Mouse (Mus musculus): ENCODE measurements around the gene Kcna3. TPM values are rescaled to one million over a fixed set of nuclear protein-coding genes. Genes with fewer than 3 reads are reported as not detected.

Gene Kcna3
- total RNA-seq (2014; fragmentation: Nextera tagmentation): 7.5 and 9.6 TPM in 2 replicates
- total RNA-seq (2017): 6.0 and 7.4 TPM in 2 replicates

DNA sequence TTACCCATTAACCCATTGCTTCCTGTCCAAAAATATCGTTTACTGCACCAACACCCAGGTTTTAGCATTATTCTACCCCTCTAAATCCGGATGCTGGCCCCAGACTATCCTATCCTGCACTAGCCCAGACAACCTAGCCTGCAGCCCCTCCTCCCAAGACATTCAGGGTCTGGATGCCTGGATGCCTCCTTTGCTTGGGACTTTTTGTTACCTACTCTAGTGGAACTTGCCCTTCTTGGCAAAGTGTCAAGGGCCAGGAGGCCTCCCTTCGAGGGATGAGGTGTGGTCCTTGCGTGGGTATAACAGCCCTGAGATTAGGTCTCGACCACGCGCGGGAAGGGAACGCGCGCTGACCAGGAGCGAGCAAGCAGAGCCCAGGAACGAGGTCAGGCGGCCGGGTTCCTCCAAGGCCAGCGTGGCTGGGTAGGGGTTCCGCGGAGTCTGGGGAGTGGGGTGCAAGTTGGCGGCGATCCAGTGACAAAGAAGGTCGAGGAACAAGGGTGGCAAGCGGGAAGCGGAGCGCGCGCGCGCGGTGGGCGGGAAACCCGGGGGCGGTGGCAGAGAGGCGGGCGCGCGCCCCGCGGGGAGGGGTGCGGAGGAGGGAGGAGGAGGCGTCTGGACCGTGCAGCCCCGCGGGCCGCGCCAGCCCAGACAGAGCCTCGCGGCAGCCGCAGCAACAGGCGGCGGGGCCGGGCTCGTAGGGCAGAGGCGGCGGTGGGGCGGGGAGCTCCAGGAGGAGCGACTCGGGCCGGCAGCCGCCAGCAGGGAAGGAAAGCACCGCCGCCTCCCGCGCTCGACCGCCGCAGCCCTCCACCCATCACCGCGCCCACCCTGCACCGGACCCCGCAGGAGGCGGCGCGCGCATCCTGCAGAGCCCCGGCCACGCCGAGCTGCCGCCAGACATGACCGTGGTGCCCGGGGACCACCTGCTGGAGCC lies at the start of gene Kcna3:
Gene Kcna3, plus strand, starts transcription at position 649 of the 937 bp plus-strand sequence.
- peak; percentile 75 for ATAC-seq (replicated peaks; ENCODE audit: low FRiP score, low TSS enrichment, poor library complexity, severe bottlenecking)

DNA sequence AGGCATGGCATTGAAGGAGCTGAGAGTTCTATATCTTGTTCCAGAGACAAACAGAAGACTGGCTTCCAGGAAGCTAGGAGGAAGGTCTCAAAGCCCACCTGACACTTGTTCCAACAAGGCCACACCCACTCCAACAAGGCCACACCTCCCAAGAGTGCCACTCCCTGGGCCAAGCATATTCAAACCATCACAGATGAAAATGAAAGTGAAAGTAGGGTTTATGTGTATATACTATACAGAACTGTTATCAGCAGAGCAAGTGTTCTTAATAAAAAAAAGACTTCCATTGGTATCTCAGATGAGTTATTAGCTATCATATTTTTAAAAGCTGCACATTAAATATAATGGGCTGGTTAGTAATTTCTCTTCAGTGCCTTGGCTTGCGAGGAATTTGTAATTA lies 44.6 kb upstream of the Kcna3 start:
- no peak for ATAC-seq (replicated peaks; ENCODE audit: low FRiP score, low TSS enrichment, poor library complexity, severe bottlenecking)

GRCm38 (mm10) chr3:106995347-106995746 lies 40.6 kb upstream of the Kcna3 start:
- no peak for ATAC-seq (replicated peaks; ENCODE audit: low FRiP score, low TSS enrichment, poor library complexity, severe bottlenecking)

DNA sequence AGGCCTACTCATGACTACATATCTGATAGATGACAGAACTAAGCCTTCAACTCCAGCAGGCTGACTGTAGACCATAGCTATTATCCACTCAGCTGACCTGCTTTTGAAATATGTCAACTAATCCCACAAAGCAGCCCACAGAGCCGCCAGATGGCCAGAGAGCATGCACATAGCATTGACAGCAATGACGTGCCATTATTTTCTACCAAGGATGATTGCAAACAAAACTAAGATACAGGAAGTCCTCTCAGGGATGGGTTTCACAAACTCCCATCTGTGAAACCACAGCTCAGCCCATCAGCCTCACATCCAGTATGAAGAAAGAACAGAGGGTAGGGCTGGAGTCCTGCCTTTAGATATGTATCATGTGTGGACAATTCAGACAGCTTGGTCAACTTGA lies 39.8 kb upstream of the Kcna3 start:
- no peak for ATAC-seq (replicated peaks; ENCODE audit: low FRiP score, low TSS enrichment, poor library complexity, severe bottlenecking)

DNA sequence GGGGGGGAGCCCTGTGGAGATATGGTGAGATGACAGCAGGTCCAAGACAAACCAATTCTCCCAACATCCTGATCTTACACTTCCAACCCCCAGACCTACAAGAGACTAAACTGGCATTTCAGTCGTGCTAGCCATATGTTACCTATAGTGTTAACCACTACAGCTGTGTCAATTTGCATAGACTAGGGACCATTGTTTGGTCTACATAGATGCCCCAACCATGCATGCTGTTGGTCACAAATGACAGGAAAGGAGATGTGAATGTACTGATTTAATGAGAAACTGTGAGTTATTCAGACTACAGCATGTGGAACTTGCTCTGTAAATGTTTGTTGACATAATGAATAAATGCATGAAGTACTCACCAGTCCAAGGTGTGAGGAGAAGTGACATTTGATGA lies 37.6 kb upstream of the Kcna3 start:
- no peak for ATAC-seq (replicated peaks; ENCODE audit: low FRiP score, low TSS enrichment, poor library complexity, severe bottlenecking)

- ATAC-seq (replicated peaks; ENCODE audit: low FRiP score, low TSS enrichment, poor library complexity, severe bottlenecking): no peak
Observed at GRCm38 (mm10) chr3:107000165-107000564, 35.8 kb upstream of the Kcna3 start.

GRCm38 (mm10) chr3:107002249-107003123 lies 33.5 kb upstream of the Kcna3 start:
- no peak for ATAC-seq (replicated peaks; ENCODE audit: low FRiP score, low TSS enrichment, poor library complexity, severe bottlenecking)

GRCm38 (mm10) chr3:107009329-107010076 lies 26.5 kb upstream of the Kcna3 start:
- no peak for ATAC-seq (replicated peaks; ENCODE audit: low FRiP score, low TSS enrichment, poor library complexity, severe bottlenecking)

DNA sequence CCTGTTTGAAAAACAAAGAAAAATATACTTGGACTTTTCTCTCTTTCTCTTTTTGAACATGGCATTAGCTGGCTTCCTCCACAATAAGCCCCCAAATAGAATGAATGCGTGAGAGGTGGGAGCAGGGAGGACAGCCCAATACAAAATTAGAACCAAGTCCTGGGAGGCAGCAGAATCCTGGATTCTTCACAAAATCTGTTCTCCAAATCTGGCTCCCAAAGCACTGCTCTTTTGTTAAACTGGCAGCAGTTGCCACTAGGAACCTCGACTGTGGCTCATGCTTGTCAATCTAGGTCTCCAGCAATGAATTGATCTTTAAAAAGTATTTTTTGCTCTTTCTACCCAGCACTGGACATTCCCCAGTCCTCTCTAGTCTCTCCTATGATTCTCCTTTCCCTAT lies 17.7 kb upstream of the Kcna3 start:
- ATAC-seq (replicated peaks; ENCODE audit: low FRiP score, low TSS enrichment, poor library complexity, severe bottlenecking): no peak

- no peak for ATAC-seq (replicated peaks; ENCODE audit: low FRiP score, low TSS enrichment, poor library complexity, severe bottlenecking)
Observed at GRCm38 (mm10) chr3:107031547-107031946, 4.4 kb upstream of the Kcna3 start.

GRCm38 (mm10) chr3:107034776-107035175 lies 1.2 kb upstream of the Kcna3 start:
- no peak for ATAC-seq (replicated peaks; ENCODE audit: low FRiP score, low TSS enrichment, poor library complexity, severe bottlenecking)

GRCm38 (mm10) chr3:107036458-107037039 lies 580 bp downstream of the Kcna3 start:
- peak; percentile 3; the same call in 1 of the 2 replicates for ATAC-seq (replicated peaks; ENCODE audit: low FRiP score, low TSS enrichment, poor library complexity, severe bottlenecking)

DNA sequence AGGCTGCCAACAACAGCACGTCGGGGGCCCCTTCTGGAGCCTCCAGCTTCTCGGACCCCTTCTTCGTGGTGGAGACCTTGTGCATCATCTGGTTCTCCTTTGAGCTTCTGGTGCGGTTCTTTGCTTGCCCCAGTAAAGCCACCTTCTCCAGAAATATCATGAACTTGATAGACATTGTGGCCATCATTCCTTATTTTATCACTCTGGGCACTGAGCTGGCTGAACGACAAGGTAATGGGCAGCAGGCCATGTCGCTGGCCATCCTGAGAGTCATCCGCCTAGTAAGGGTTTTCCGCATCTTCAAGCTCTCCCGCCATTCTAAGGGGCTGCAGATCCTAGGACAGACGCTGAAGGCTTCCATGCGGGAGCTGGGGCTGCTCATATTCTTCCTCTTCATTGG lies 1.1 kb downstream of the Kcna3 start:
- ATAC-seq (replicated peaks; ENCODE audit: low FRiP score, low TSS enrichment, poor library complexity, severe bottlenecking): no peak

DNA sequence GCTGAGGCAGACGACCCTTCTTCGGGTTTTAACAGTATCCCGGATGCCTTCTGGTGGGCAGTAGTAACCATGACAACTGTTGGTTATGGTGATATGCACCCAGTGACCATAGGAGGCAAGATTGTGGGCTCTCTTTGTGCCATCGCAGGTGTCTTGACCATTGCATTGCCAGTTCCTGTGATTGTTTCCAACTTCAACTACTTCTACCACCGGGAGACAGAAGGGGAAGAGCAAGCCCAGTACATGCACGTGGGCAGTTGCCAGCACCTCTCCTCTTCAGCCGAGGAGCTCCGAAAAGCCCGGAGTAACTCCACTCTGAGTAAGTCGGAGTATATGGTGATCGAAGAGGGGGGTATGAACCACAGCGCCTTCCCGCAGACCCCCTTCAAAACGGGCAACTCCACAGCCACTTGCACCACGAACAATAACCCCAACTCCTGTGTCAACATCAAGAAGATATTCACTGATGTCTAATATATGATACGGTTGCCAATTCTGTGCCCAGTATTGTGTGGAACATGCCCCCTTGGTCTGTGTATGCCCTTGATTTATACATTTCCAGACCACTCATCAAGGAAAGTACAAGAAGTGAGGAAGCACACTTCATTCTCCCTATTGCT lies 1.7 kb downstream of the Kcna3 start:
- ATAC-seq (replicated peaks; ENCODE audit: low FRiP score, low TSS enrichment, poor library complexity, severe bottlenecking): peak; percentile 21

GRCm38 (mm10) chr3:107038156-107038536 lies 2.2 kb downstream of the Kcna3 start:
- peak; percentile 39 for ATAC-seq (replicated peaks; ENCODE audit: low FRiP score, low TSS enrichment, poor library complexity, severe bottlenecking)

DNA sequence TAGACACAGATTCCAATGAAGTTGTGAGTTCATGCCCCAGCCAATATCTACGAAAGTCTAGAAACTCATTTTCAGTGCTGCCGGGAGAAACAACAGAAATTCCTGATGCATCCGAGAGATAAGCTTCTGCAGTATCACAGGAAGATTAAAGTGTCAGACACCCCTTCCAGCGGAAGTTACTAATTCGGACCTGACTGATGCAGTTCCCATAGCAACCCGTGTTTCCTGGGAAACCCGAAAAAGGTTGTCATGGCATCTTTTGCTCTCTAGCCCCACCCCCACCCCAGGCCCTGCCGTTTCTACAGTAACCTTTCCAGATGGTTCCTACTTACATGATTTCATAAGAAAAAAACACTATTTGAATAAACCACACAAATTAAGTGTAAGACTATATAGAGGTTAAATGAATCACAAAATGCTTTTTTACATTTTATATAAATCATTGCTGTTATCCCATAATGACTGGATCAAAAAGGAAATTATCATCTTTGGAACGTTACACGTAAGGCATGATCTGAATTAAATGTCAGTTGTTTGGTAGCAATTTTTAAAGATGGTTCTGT lies 2.8 kb downstream of the Kcna3 start:
- ATAC-seq (replicated peaks; ENCODE audit: low FRiP score, low TSS enrichment, poor library complexity, severe bottlenecking): 0 out of 2 replicates have a peak, but pooled peaks have one; percentile 4

DNA sequence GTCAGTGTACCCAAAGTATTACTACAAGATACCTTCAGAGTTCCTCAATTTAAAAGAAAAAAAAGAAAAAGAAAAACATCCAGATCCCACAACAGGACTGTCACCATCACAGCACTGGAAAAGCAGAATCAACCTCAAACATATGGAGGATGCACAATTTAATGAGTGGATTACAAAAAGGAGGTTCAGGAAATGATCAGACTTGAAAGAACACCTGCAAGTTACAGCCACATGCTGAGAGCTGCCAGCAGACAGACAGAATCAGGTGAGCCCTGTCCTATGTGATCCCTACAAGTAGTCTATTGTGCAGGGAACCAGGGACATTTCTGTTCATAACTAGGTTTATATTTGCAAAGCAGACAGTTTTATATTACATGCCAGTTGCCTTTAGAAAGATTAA lies 3.3 kb downstream of the Kcna3 start:
- no peak for ATAC-seq (replicated peaks; ENCODE audit: low FRiP score, low TSS enrichment, poor library complexity, severe bottlenecking)

DNA sequence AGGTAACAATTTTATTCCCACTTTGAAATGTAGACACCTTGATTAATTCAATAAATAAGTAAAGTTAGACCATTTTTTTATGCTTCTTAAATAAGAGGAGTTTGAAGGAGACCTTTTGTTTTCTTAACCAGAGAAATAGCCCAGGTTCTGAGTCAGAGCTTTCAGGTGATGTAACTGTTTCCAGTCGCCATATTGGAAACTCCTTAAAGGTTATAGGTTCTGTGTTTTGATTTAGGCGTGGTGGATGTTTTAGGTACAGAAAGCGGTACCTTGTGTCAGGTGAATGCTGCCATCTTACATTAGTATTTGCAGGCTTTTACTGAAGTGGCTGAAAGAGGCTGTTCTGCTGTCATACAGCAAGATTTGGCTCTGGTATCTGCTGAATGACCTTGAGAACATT lies 4.4 kb downstream of the Kcna3 start:
- no peak for ATAC-seq (replicated peaks; ENCODE audit: low FRiP score, low TSS enrichment, poor library complexity, severe bottlenecking)
